Mouse (Mus musculus) heart, embryonic 11.5 days (tissue): ENCODE results near the gene Bcl9l. TPM values are rescaled to one million over a fixed set of nuclear protein-coding genes. Genes with fewer than 3 reads are reported as not detected.

Experiments
- ATAC-seq: fragments of 200-750 bp; cut with Nextera tagmentation; replicated peaks from 2 replicates; pipeline ENCODE4 v1.8.0; 2017; ENCODE audit warnings: moderate library complexity; ENCODE audit not compliant: insufficient number of reproducible peaks, low FRiP score, low TSS enrichment
- H3K27ac ChIP-seq: fragments of 300-500 bp; sonication (generic); 2 replicates; pipeline ENCODE4 v1.5.1; 2014; ENCODE audit warnings: mild to moderate bottlenecking, low read depth, low read length
- H3K27me3 ChIP-seq: fragments of 300-500 bp; sonication (generic); 2 replicates; pipeline ENCODE4 v1.6.1; 2014; ENCODE audit warnings: mild to moderate bottlenecking, low read length, mixed read lengths; ENCODE audit not compliant: control insufficient read depth, insufficient read depth
- H3K36me3 ChIP-seq: fragments of 300-500 bp; sonication (generic); 2 replicates; pipeline ENCODE4 v1.6.1; 2014; ENCODE audit warnings: mild to moderate bottlenecking, low read length, moderate library complexity, mixed read lengths; ENCODE audit not compliant: control insufficient read depth, insufficient read depth
- H3K4me1 ChIP-seq: fragments of 300-500 bp; sonication (generic); 2 replicates; pipeline ENCODE4 v1.6.1; 2014; ENCODE audit warnings: low read length; ENCODE audit not compliant: control insufficient read depth, insufficient read depth
- H3K4me2 ChIP-seq: fragments of 300-500 bp; sonication (generic); 2 replicates; pipeline ENCODE4 v1.6.1; 2014; ENCODE audit warnings: mild to moderate bottlenecking, moderate library complexity
- H3K4me3 ChIP-seq: fragments of 300-500 bp; sonication (generic); 2 replicates; pipeline ENCODE4 v1.5.1; 2014; ENCODE audit warnings: low read depth, low read length
- H3K9ac ChIP-seq: fragments of 300-500 bp; sonication (generic); 2 replicates; pipeline ENCODE4 v1.6.1; 2014; ENCODE audit warnings: mild to moderate bottlenecking, low read depth, low read length, moderate library complexity
- H3K9me3 ChIP-seq: fragments of 300-500 bp; sonication (generic); replicated peaks from 2 replicates; pipeline ENCODE4 v1.6.1; 2016; ENCODE audit warnings: low read length; ENCODE audit not compliant: control insufficient read depth
- WGBS: fragments of 180-500 bp; shearing (Covaris S2); extraction: QIAGEN DNeasy Blood & Tissue Kit; methylation state at CpG from one replicate; pipeline ENCODE4 v1.1.7; 2014; ENCODE audit not compliant: insufficient replicate concordance; 5-methylcytosine and 5-hydroxymethylcytosine counted together
- polyA plus RNA-seq: library from polyadenylated mRNA; unstranded; fragments of >200 nt; fragmentation: Nextera tagmentation; extraction: Ambion mirVana; gene quantifications from 2 replicates; pipeline ENCODE4 v1.2.1, GENCODE M21; 2014

Bcl9l gene
- polyA plus RNA-seq, 1 experiment from 2014 or later = 9.3 TPM

GRCm38 (mm10) chr9:44505824-44506467 is 23.3 kb downstream of the Bcl9l start:
- Histone ChIP-seq H3K27me3 (no peaks in the 10 kb centered on the region), H3K4me2 (no peak overlapping the region), H3K9me3 (no peaks in the 10 kb centered on the region), H3K9ac (0 out of 2 replicates have a peak overlapping the region, but pooled peaks have one; percentile 16), H3K27ac (no peak overlapping the region), H3K4me1 (peaks cover 35% of the 10 kb centered on the region), H3K36me3 (peaks cover 27% of the 10 kb centered on the region), H3K4me3 (no peak overlapping the region)
- 52% methylated on average over 23 of the region's 23 CpGs for WGBS
- ATAC-seq = no peak

- Histone ChIP-seq H3K9ac (no peak overlapping the region), H3K27ac (no peak overlapping the region), H3K9me3 (no peaks in the 10 kb centered on the region), H3K36me3 (peaks cover 27% of the 10 kb centered on the region), H3K4me3 (no peak overlapping the region), H3K4me2 (no peak overlapping the region), H3K27me3 (no peaks in the 10 kb centered on the region), H3K4me1 (peaks cover 33% of the 10 kb centered on the region)
- no peak for ATAC-seq
- 85% methylated on average over 13 of the region's 13 CpGs for WGBS
Measured at GRCm38 (mm10) chr9:44506566-44506965, 23.9 kb downstream of the Bcl9l start.

- no peak overlapping the region for H3K4me2 ChIP-seq
- H3K27ac ChIP-seq = no peak overlapping the region
- no peak for ATAC-seq
- 93% methylated on average over 6 of the region's 6 CpGs for WGBS
- no peak overlapping the region for H3K4me3 ChIP-seq
- peaks cover 33% of the 10 kb centered on the region for H3K4me1 ChIP-seq
- peaks cover 27% of the 10 kb centered on the region for H3K36me3 ChIP-seq
- no peak overlapping the region for H3K9ac ChIP-seq
- no peaks in the 10 kb centered on the region for H3K27me3 ChIP-seq
- H3K9me3 ChIP-seq = no peaks in the 10 kb centered on the region
Measured at GRCm38 (mm10) chr9:44507345-44507744, 24.7 kb downstream of the Bcl9l start.

DNA sequence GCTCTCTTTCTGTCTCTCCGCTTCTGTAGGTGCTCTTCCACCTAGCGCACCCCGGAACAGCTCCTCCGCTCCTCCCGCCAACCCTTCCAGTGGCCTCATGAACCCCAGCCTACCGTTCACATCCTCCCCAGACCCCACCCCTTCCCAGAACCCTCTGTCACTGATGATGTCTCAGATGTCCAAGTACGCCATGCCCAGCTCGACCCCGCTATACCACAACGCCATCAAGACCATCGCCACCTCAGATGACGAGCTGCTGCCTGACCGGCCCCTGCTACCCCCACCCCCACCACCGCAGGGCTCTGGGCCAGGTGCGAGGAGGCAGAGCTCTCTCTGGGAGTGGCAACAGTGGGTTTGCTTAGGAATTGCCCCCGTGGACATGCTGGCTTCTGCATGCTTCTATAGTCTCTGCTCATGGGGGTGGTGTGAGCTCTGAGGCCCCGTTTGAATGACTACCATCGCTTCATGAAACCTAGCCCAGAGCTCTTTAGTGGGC is 25.5 kb downstream of the Bcl9l start:
- no peak overlapping the region for H3K4me3 ChIP-seq
- no peak overlapping the region for H3K4me2 ChIP-seq
- no peaks in the 10 kb centered on the region for H3K27me3 ChIP-seq
- peaks cover 33% of the 10 kb centered on the region for H3K4me1 ChIP-seq
- no peaks in the 10 kb centered on the region for H3K9me3 ChIP-seq
- WGBS = 80% methylated on average over 18 of the region's 18 CpGs
- H3K9ac ChIP-seq = no peak overlapping the region
- no peak for ATAC-seq
- no peak overlapping the region for H3K27ac ChIP-seq
- peaks cover 27% of the 10 kb centered on the region for H3K36me3 ChIP-seq

GRCm38 (mm10) chr9:44508721-44509486 is 26.3 kb downstream of the Bcl9l start:
- no peaks in the 10 kb centered on the region for H3K27me3 ChIP-seq
- 77% methylated on average over 19 of the region's 19 CpGs for WGBS
- peak overlapping the region; percentile 40; the same call in 1 of the 2 replicates for H3K4me3 ChIP-seq
- peaks cover 27% of the 10 kb centered on the region for H3K36me3 ChIP-seq
- peak overlapping the region; percentile 58 for H3K9ac ChIP-seq
- H3K9me3 ChIP-seq = no peaks in the 10 kb centered on the region
- ATAC-seq = no peak
- peak overlapping the region; percentile 22; the same call in 1 of the 2 replicates for H3K27ac ChIP-seq
- H3K4me1 ChIP-seq = peaks cover 33% of the 10 kb centered on the region
- H3K4me2 ChIP-seq = peak overlapping the region; percentile 71

- peak; percentile 15; the same call in 1 of the 2 replicates for ATAC-seq
- Histone ChIP-seq H3K36me3 (peaks cover 27% of the 10 kb centered on the region), H3K4me2 (peak overlapping the region; percentile 71), H3K4me3 (peak overlapping the region; percentile 40), H3K27me3 (no peaks in the 10 kb centered on the region), H3K9me3 (no peaks in the 10 kb centered on the region), H3K9ac (peak overlapping the region; percentile 58), H3K4me1 (peaks cover 33% of the 10 kb centered on the region), H3K27ac (peak overlapping the region; percentile 54)
- WGBS = 8% methylated on average over 27 of the region's 27 CpGs
Measured at GRCm38 (mm10) chr9:44509487-44510354, 27.1 kb downstream of the Bcl9l start.

DNA sequence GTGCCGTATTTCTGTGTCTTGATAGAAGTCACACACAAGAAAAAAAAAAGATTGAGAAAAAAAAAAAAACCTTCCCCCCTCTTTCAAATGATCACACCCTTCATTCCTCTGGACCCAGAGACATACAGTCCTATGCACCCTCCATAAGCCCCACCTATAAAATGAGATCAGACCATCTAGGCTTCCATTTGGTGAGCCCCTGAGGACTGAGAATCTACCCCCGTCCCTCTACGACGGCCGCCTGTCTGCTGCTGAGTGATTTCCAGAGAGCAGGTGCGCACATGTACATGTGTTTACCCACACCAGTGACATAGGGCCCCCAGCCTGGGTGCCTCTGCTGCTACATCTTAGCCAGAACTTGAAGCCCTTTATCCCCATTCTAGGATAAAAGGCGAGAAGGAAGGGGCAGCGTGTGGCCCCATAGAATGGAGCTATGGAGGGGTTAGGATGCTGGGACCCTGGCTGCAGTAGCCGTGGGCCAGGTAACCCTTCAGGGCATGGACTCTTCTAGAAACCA is 27.8 kb downstream of the Bcl9l start:
- peaks cover 32% of the 10 kb centered on the region for H3K4me1 ChIP-seq
- H3K9me3 ChIP-seq = no peaks in the 10 kb centered on the region
- no peaks in the 10 kb centered on the region for H3K27me3 ChIP-seq
- no peak overlapping the region; the same call in 1 of the 2 replicates for H3K9ac ChIP-seq
- H3K27ac ChIP-seq = no peak overlapping the region
- WGBS = 34% methylated on average over 9 of the region's 9 CpGs
- no peak for ATAC-seq
- H3K36me3 ChIP-seq = peaks cover 24% of the 10 kb centered on the region
- peak overlapping the region; percentile 71 for H3K4me2 ChIP-seq
- peak overlapping the region; percentile 40 for H3K4me3 ChIP-seq
